Mouse (Mus musculus) bone marrow macrophage, adult 2 months (primary cell): Measurements from ENCODE around the gene Rapgef2.

Source experiments
- CTCF ChIP-seq: IDR thresholded peaks from 2 replicates; pipeline ENCODE4 v1.5.1; 2012; ENCODE audit warnings: low read depth, mild to moderate bottlenecking, low read length, moderate library complexity
- POLR2A ChIP-seq: IDR thresholded peaks from 2 replicates; pipeline ENCODE4 v1.6.1; 2012; ENCODE audit warnings: mild to moderate bottlenecking, low read depth, low read length, borderline replicate concordance

DNA sequence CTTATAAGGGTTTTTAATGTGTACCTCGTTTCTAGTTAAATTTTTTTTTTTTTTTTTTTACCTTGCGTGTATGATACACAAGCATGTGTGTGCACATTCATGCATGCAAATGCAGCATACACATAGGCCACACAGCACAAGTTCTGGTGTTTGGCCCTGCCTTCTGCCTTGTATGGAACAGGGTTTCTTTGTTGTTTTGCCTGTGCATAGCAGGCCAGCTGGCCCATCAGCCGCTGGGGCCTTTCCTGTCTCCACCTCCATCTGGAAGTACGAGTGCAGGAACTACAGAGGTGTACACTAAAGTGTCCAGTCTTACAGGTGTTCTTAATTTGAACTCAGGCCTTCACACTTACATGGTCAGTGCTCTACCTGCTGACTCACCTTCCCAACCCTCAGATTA lies 80.3 kb downstream of the Rapgef2 start:
- no peak for TF ChIP-seq CTCF
- TF ChIP-seq POLR2A = no peak
